Mouse (Mus musculus) cortical plate, adult 2 months (tissue): ENCODE measurements around the gene Gins2.

Source experiments
- CTCF ChIP-seq: fragments of 200-500 bp; IDR thresholded peaks from 2 replicates; pipeline ENCODE4 v1.5.1; 2011; ENCODE audit warnings: mild to moderate bottlenecking, control low read depth, low read length; ENCODE audit not compliant: insufficient read depth; ENCODE audit errors: extremely low read depth
- POLR2A ChIP-seq: fragments of 200-500 bp; IDR thresholded peaks from 2 replicates; pipeline ENCODE4 v1.6.1; 2011; ENCODE audit warnings: mild to moderate bottlenecking, low read length, control low read depth; ENCODE audit not compliant: insufficient read depth; ENCODE audit errors: extremely low read depth

GRCm38 (mm10) chr8:120563348-120563724 lies 25.8 kb downstream of the Gins2 start:
- no peak for TF ChIP-seq CTCF
- no peak for TF ChIP-seq POLR2A
